Mouse (Mus musculus): Measurements from ENCODE around the gene Iffo2.

GRCm38 (mm10) chr4:139488325-139488724 is 42.0 kb upstream of the Iffo2 start:
- TF ChIP-seq CTCF (IDR thresholded peaks at IDR 0.05; ENCODE audit: borderline replicate concordance, extremely low read depth, insufficient read depth, insufficient read length) (no peak), POLR2A (IDR thresholded peaks at IDR 0.05; ENCODE audit: borderline replicate concordance, extremely low read depth, insufficient read depth, insufficient read length, poor library complexity, severe bottlenecking) (no peak)

All from brain, embryonic 14.5 days (tissue).